Mouse (Mus musculus) left cerebral cortex, adult 6 months (tissue): Measurements from ENCODE around the gene Miox. TPM values are rescaled to one million over a fixed set of nuclear protein-coding genes. Genes with fewer than 3 reads are reported as not detected.

ENCODE experiments used
- long read RNA-seq, 2 experiments: library from polyadenylated mRNA; unstranded; transcript quantifications; one replicate each; pipeline ENCODE4 v2.0.0; 2019 to 2020
- polyA plus RNA-seq: library from polyadenylated mRNA; unstranded; fragments of <200 nt; fragmentation: Nextera tagmentation; gene quantifications from 2 replicates; pipeline ENCODE4 v1.2.3, GENCODE M21; 2021

The Miox gene
- polyA plus RNA-seq = not detected in 2 replicates
- long read RNA-seq, experiment 1 = 0 reads
- long read RNA-seq, experiment 2 = 0 reads

DNA sequence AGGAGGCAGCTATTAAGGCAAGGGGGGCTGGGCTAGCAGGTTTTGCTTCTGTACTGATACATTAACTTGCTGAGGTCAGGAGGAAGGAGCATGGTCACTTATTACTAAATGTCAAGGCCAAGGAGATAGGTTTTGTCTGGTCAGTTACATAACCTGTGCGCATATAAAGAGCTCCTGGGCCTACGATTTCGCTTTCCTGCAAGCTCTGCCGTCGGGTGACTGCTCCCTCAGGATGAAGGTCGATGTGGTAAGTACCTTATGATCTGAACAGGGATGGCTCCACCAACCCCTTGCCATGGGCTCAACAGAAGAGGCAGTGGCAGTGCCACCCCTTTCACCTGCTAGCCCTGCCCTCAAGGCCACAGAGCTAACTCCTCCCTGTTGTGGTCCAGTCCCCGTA, at the start of gene Miox:
Gene Miox, plus strand, starts transcription at position 128 of the 400 bp plus-strand sequence.

DNA sequence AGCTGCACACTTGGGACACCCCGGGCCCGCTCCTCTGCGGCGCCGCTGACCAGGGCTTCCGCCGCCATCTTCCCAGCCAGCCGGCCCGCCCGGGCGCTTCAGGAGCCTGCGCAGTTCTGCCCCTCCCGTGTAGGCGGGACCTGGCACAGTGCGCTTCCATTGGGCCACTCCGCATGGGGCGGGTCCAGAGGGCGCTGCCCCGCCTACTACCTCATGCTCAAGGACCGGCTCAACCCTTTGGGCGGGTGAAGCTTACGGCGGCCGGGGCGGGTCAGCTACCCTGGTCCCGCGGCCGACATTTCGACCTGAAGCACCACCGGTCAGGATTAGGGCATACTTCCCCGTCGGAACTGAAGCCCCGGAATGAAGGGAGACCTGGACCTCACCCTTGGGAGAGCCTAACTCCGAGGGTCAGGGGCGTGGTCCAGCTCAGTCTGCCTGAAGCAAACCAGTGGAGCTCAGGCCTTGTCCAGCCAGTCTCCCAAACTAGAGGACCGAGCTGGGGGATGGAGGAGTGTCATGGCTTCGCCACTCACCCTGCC, 18.9 kb upstream of the Miox start, which contains the start of gene Sbf1:
Gene Sbf1, minus strand, starts transcription at position 122 of the 542 bp plus-strand sequence.

DNA sequence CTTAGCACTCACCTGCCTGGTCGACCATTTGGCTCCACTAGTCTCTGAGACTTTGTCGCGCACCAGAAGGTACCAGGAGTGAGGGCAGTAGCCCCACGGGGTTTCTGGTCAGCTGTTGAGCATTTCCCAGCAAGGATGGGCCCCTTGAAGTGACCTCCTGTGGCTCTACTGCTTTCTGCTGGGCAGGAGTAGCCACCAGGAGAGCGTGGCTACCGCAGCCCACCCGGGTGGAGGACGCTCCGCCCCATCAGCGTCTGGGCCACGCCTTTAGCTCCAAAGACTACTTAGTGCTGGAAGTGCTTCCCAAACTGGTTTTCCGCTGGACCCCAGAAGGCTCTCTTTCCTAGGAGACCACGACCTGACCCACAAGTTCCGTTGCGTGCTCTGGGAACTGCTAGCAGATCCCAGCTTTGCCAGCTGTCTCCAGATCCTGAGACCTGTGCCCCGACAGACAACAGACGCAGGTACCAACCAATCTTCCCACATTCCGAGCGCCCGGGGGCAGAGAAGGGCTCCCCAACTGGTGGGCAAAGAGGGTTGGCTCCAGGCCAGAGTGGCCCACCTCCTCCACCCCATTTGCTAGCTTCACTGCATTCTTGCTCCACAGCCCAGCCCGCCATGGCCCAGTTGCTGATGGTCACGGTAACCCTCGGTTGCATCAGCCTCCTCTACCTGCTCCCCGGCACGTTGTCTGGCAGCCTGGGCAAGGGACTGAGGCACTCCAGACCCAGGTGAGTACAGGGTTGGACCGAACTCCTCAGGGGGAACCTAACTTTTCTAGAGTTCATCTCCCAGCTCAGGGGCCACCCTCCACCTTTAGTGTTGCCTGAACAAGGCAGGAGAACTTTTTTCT, 11.3 kb upstream of the Miox start, which contains the start of gene Adm2:
Gene Adm2, plus strand, starts transcription at position 51 of the 853 bp plus-strand sequence.

DNA sequence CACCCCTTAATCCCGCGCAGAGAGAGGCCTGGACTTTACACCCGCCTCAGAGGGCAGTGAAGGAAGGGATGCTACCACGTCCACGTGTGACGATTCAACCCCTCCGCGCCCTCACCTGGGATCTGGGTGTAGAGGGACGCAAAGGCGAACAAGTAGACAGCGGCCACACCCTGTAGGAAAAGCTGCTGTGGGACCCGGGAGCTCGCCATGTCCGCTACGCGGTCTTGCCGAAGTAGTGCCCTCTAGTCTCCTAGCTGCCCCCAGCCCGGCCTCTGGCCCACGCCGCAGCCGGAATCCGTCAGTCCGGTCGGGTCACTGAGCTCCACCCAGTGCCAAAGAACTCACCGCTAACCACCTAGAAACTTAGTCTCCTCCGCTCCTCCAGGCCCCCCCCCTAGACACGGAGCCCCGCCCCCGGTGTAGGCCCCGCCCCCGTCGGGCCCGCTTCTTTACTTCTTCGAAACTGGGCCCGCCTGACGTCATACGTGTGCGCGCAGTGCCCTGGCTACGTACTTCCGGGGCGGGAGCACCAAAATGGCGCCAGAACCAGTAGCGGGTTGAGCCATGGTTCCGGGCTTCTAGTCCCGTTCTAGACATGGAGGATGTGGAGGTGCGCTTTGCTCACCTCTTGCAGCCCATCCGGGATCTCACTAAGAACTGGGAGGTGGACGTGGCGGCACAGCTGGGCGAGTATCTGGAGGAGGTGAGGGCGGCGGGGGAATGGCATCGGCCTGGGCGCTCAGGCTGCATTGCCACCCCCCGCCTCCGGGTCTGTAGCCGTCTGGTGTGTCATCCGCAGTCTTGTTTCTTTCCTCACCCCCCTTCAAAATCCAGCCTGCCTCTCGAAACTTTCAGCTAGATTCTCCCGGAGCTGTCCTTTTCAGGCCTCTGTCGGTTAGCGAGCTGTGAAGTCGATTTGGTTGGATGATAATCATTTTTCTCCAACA, 21.3 kb downstream of the Miox start, which contains the start of the genes Lmf2 and Ncaph2:
Gene Lmf2, minus strand, starts transcription at position 419 of the 947 bp plus-strand sequence.
Gene Ncaph2, plus strand, starts transcription at position 479 of the 947 bp plus-strand sequence.

DNA sequence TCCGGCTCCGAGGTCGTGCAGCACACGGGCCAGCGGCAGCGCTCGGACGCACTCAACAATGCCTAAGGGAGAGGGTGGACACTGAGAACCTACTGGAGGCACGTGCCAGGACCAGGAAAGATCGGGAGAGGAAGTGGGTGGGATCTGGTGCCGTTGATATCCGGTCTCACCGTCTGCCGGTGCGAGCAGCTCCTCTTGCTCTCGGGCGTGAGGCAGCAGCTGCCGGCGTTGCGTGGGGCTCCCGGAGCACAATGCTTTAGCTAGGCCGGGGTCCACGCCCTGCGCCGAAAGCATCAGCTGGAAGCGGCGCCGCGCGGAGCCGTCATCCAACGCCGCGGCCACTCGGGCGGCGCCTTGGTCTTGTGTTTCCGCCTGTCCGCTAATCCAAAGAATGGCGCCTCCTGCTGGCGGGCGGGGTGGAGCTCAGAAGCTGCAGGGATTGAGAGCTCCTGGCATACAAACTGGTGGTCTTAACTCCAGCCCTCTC, 39.6 kb downstream of the Miox start, which contains the start of gene Sco2:
Gene Sco2, minus strand, starts transcription at position 85 of the 487 bp plus-strand sequence.

DNA sequence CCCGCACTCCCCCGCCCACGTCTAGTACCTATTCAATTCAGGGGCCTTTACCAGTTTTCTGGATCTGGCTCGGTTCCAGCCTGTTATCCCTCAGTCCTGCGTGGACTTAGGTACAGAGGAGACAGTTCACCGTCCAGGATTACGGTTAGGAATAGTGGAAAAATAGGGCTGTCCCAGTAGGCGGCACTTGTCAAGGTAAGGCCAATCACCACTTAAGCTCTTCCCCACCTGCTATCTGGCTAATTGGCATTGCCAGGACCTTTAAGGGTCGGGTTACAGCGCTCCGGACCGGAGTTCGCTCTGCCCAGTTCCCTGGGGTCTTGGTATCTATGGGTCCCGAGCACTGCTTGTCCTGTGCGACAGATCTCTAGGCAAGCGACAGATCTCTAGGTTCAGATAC, 42.8 kb downstream of the Miox start, which contains the start of gene Tymp:
Gene Tymp, minus strand, starts transcription at position 83 of the 400 bp plus-strand sequence.

DNA sequence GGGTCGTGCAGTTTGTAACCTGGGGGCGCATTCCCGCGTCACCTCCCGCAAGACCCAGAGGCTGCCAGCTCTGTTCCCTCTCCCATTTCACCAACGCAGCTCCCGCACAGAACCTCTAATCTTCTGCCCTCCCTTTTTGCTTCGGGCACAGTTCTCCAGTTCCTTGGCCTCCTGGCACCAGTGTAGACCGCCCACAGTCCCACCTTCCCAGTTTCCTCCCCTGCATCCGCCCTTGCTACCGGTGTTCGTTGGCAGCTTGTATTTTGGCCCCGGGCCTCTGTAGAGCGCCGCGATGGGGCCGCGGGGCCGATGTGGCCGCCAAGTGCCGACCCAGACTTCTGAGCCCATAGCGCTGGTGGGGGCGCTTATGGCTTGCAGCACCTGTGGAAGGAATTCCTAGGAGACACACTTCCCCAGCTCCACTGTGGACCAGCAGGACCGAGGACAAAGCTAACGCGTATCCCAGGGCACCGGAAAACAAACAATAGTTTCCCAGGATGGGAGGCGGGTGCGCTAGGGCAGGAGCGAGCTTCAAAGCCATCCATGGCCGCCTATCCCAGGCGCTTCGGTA, 44.7 kb downstream of the Miox start, which contains the start of gene Odf3b:
Gene Odf3b, minus strand, starts transcription at position 452 of the 571 bp plus-strand sequence.

DNA sequence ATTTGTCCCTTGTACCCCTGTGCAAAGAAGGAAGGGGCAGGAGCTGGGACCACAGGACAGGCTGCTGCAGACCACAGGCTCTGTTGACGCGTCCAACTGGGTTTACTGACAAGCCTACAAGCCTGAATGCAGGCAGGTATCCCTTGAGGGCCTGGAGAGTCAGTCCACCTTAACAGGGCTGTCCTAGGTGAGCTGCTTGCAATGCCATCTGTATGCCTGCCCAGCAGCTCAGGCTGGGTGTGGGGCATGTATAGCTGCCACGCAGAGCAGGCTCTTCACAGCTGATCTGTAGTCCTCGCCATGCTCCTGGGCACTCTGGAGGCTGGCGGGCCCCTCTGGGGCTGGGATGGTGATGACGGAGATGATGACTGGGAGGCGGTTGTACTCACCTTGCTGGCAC, 50.4 kb downstream of the Miox start, which contains the start of gene Klhdc7b:
Gene Klhdc7b, plus strand, starts transcription at position 301 of the 400 bp plus-strand sequence.

Other genes with a start within 250 kb of the Miox start
- gene Selenoo, start 245.3 kb upstream of the Miox start, polyA plus RNA-seq = 10.5 and 25.8 TPM in 2 replicates
- gene Tubgcp6, start 211.3 kb upstream of the Miox start, polyA plus RNA-seq = 2.7 and 3.3 TPM in 2 replicates
- 5.8 TPM in 2 replicates for gene Hdac10, start 205.7 kb upstream of the Miox start, polyA plus RNA-seq
- 3.5 and 4.3 TPM in 2 replicates for gene Mapk12, start 193.7 kb upstream of the Miox start, polyA plus RNA-seq
- 25.6 and 28.0 TPM in 2 replicates for gene Mapk11, start 184.8 kb upstream of the Miox start, polyA plus RNA-seq
- 10.8 and 11.9 TPM in 2 replicates for gene Plxnb2, start 153.6 kb upstream of the Miox start, polyA plus RNA-seq
- gene Dennd6b, start 137.9 kb upstream of the Miox start, polyA plus RNA-seq = 16.7 and 17.7 TPM in 2 replicates
- gene Ppp6r2, start 122.8 kb upstream of the Miox start, polyA plus RNA-seq = 83.4 and 86.7 TPM in 2 replicates
- gene Sbf1, start 19.1 kb upstream of the Miox start, polyA plus RNA-seq = 46.3 and 74.4 TPM in 2 replicates
- gene Adm2, start 11.7 kb upstream of the Miox start, polyA plus RNA-seq = 0.19 TPM in 1 of 2 replicates, not detected in the other
- 6.5 and 9.7 TPM in 2 replicates for gene Lmf2, start 21.3 kb downstream of the Miox start, polyA plus RNA-seq
- 57.5 and 85.9 TPM in 2 replicates for gene Ncaph2, start 21.3 kb downstream of the Miox start, polyA plus RNA-seq
- gene Sco2, start 39.4 kb downstream of the Miox start, polyA plus RNA-seq = 43.8 and 46.1 TPM in 2 replicates
- gene Tymp, start 42.6 kb downstream of the Miox start, polyA plus RNA-seq = 4.8 and 6.2 TPM in 2 replicates
- gene Odf3b, start 44.9 kb downstream of the Miox start, polyA plus RNA-seq = 2.2 and 2.9 TPM in 2 replicates
- 0.22 and 0.72 TPM in 2 replicates for gene Klhdc7b, start 50.5 kb downstream of the Miox start, polyA plus RNA-seq
- gene Syce3, start 76.1 kb downstream of the Miox start, polyA plus RNA-seq = 0.33 and 0.74 TPM in 2 replicates
- gene Cpt1b, start 91.5 kb downstream of the Miox start, polyA plus RNA-seq = 0.24 and 0.31 TPM in 2 replicates
- 2.4 TPM in 2 replicates for gene C730034F03Rik, start 95.2 kb downstream of the Miox start, polyA plus RNA-seq
- not detected in 2 replicates for gene Gm44502, start 95.3 kb downstream of the Miox start, polyA plus RNA-seq
- 30.1 and 30.6 TPM in 2 replicates for gene Chkb, start 95.5 kb downstream of the Miox start, polyA plus RNA-seq
- 43.4 and 57.8 TPM in 2 replicates for gene Mapk8ip2, start 119.5 kb downstream of the Miox start, polyA plus RNA-seq
- 18.9 and 23.9 TPM in 2 replicates for gene Arsa, start 143.0 kb downstream of the Miox start, polyA plus RNA-seq
- gene Shank3, start 165.2 kb downstream of the Miox start, polyA plus RNA-seq = 3.5 and 12.0 TPM in 2 replicates
- 0.14 TPM in 1 of 2 replicates, not detected in the other for gene Acr, start 233.9 kb downstream of the Miox start, polyA plus RNA-seq